Comparison of ENCODE assay signal across 24 mouse cellular contexts in the genomic region with DNA sequence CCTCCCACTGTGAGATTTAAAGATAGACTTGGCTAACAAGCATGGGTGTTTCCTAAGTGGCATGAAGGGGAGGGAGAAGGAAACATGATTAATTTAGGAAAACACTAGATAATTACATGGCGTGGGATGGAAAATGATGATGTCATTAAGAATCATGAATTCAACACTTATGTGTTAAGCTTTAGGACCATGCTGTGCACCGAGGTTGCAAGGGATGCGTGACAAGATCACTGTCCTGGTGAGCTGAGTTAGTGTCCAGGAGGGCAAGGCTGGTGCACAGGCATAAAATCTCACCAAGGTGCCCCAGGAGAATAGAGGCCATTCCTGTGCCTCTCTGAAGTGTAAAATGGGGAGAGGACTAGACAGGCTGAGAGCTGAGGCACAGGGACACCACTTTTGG. TPM values are rescaled to one million over a fixed set of nuclear protein-coding genes. Genes with fewer than 3 reads are reported as not detected.
A peak's percentile ranks its signal among the peaks of the same experiment; 100 is the strongest.
DNase-seq lines count a peak whose midpoint lies in the region; ATAC-seq lines count a peak whose summit lies in the region.
"Had no signal": no experiment of that assay in that cellular context is flagged by ENCODE, and none has a peak within 500 bp of the region (broad histone marks: within the 10 kb centered on the region; RNA-seq: fewer than 3 reads in every experiment).

No protein-coding gene starts in this region.

- no peak overlapping the region for H3K9ac ChIP-seq in hindbrain, embryonic 13.5 days
- no peak overlapping the region for H3K9ac ChIP-seq in hindbrain, embryonic 14.5 days
- no peak overlapping the region for H3K9ac ChIP-seq in midbrain, embryonic 13.5 days (replicated peaks)
- H3K9ac ChIP-seq in midbrain, embryonic 15.5 days, result no peak overlapping the region
- H3K9ac ChIP-seq in neural tube, embryonic 12.5 days, result no peak overlapping the region
- no peak overlapping the region for H3K9ac ChIP-seq in neural tube, embryonic 14.5 days (replicated peaks; ENCODE audit: low read depth, low read length)
- H3K9ac ChIP-seq: embryonic facial prominence, embryonic 13.5 days; forebrain, embryonic 12.5 days; forebrain, embryonic 15.5 days had no signal

- no peak overlapping the region for H3K4me3 ChIP-seq in hindbrain, embryonic 13.5 days
- H3K4me3 ChIP-seq in hindbrain, embryonic 14.5 days (replicated peaks; ENCODE audit: low read length), result no peak overlapping the region
- H3K4me3 ChIP-seq in midbrain, embryonic 13.5 days (replicated peaks), result no peak overlapping the region
- no peak overlapping the region for H3K4me3 ChIP-seq in midbrain, embryonic 15.5 days
- H3K4me3 ChIP-seq in neural tube, embryonic 12.5 days, result no peak overlapping the region
- no peak overlapping the region for H3K4me3 ChIP-seq in neural tube, embryonic 14.5 days (ENCODE audit: low read depth, low read length)
- H3K4me3 ChIP-seq: embryonic facial prominence, embryonic 10.5 days; embryonic facial prominence, embryonic 13.5 days; erythroblast, embryonic 14.5 days; forebrain, embryonic 12.5 days; forebrain, embryonic 15.5 days; heart, adult 2 months had no signal

- 42% methylated on average over 3 of the region's 3 CpGs for WGBS in hindbrain, embryonic 13.5 days
- WGBS in hindbrain, embryonic 14.5 days, result 61% methylated on average over 3 of the region's 3 CpGs
- 73% methylated on average over 3 of the region's 3 CpGs for WGBS in midbrain, embryonic 13.5 days
- WGBS in midbrain, embryonic 15.5 days, result 71% methylated on average over 3 of the region's 3 CpGs
- WGBS in neural tube, embryonic 12.5 days, result 54% methylated on average over 3 of the region's 3 CpGs
- 31% methylated on average over 3 of the region's 3 CpGs for WGBS in neural tube, embryonic 14.5 days

- H3K36me3 ChIP-seq in hindbrain, embryonic 13.5 days, result no peaks in the 10 kb centered on the region
- H3K36me3 ChIP-seq in hindbrain, embryonic 14.5 days (replicated peaks; ENCODE audit: control insufficient read depth, insufficient read depth), result no peaks in the 10 kb centered on the region
- no peaks in the 10 kb centered on the region for H3K36me3 ChIP-seq in midbrain, embryonic 13.5 days
- H3K36me3 ChIP-seq in midbrain, embryonic 15.5 days (replicated peaks), result no peaks in the 10 kb centered on the region
- no peaks in the 10 kb centered on the region for H3K36me3 ChIP-seq in neural tube, embryonic 12.5 days
- no peaks in the 10 kb centered on the region for H3K36me3 ChIP-seq in neural tube, embryonic 14.5 days (ENCODE audit: control insufficient read depth, insufficient read depth, low read length)
- H3K36me3 ChIP-seq: embryonic facial prominence, embryonic 10.5 days; embryonic facial prominence, embryonic 13.5 days; forebrain, embryonic 12.5 days; forebrain, embryonic 15.5 days had no signal

- peaks cover 12% of the 10 kb centered on the region for H3K4me1 ChIP-seq in hindbrain, embryonic 13.5 days (replicated peaks)
- 0 out of 2 replicates have a peak, but pooled peaks cover 9% of the 10 kb centered on the region for H3K4me1 ChIP-seq in hindbrain, embryonic 14.5 days (replicated peaks; ENCODE audit: control insufficient read depth, insufficient read depth, low read length)
- 0 out of 2 replicates have a peak, but pooled peaks cover 5% of the 10 kb centered on the region for H3K4me1 ChIP-seq in midbrain, embryonic 13.5 days (replicated peaks)
- H3K4me1 ChIP-seq in midbrain, embryonic 15.5 days, result peaks cover 16% of the 10 kb centered on the region; the same call in 1 of the 2 replicates
- H3K4me1 ChIP-seq in neural tube, embryonic 12.5 days, result peaks cover 13% of the 10 kb centered on the region
- H3K4me1 ChIP-seq in neural tube, embryonic 14.5 days (ENCODE audit: control insufficient read depth, insufficient read depth, low read length), result peaks cover 10% of the 10 kb centered on the region; the same call in 1 of the 2 replicates
- H3K4me1 ChIP-seq: embryonic facial prominence, embryonic 13.5 days; forebrain, embryonic 12.5 days; forebrain, embryonic 15.5 days had no signal

- no peak overlapping the region for H3K27ac ChIP-seq in hindbrain, embryonic 13.5 days
- no peak overlapping the region for H3K27ac ChIP-seq in hindbrain, embryonic 14.5 days
- no peak overlapping the region for H3K27ac ChIP-seq in midbrain, embryonic 13.5 days
- H3K27ac ChIP-seq in midbrain, embryonic 15.5 days, result no peak overlapping the region
- H3K27ac ChIP-seq in neural tube, embryonic 12.5 days, result no peak overlapping the region
- no peak overlapping the region for H3K27ac ChIP-seq in neural tube, embryonic 14.5 days (ENCODE audit: low read depth, low read length)
- H3K27ac ChIP-seq: embryonic facial prominence, embryonic 10.5 days; embryonic facial prominence, embryonic 13.5 days; forebrain, embryonic 12.5 days; forebrain, embryonic 15.5 days; heart, adult 2 months had no signal

- no peak overlapping the region for H3K4me2 ChIP-seq in hindbrain, embryonic 13.5 days
- H3K4me2 ChIP-seq in hindbrain, embryonic 14.5 days (replicated peaks), result no peak overlapping the region
- no peak overlapping the region for H3K4me2 ChIP-seq in midbrain, embryonic 13.5 days (replicated peaks)
- H3K4me2 ChIP-seq in midbrain, embryonic 15.5 days, result no peak overlapping the region
- H3K4me2 ChIP-seq in neural tube, embryonic 12.5 days (replicated peaks), result peak overlapping the region; percentile 9; the same call in 1 of the 2 replicates
- no peak overlapping the region for H3K4me2 ChIP-seq in neural tube, embryonic 14.5 days (ENCODE audit: low read depth, low read length)
- H3K4me2 ChIP-seq: embryonic facial prominence, embryonic 13.5 days; forebrain, embryonic 12.5 days; forebrain, embryonic 15.5 days; heart, embryonic 11.5 days had no signal

- peaks cover 15% of the 10 kb centered on the region; the same call in 1 of the 2 replicates for H3K27me3 ChIP-seq in hindbrain, embryonic 13.5 days
- H3K27me3 ChIP-seq in hindbrain, embryonic 14.5 days (ENCODE audit: control insufficient read depth, insufficient read depth, low read length), result no peaks in the 10 kb centered on the region
- H3K27me3 ChIP-seq in midbrain, embryonic 13.5 days, result no peaks in the 10 kb centered on the region
- no peaks in the 10 kb centered on the region for H3K27me3 ChIP-seq in midbrain, embryonic 15.5 days (replicated peaks)
- no peaks in the 10 kb centered on the region; the same call in 1 of the 2 replicates for H3K27me3 ChIP-seq in neural tube, embryonic 12.5 days (replicated peaks)
- no peaks in the 10 kb centered on the region for H3K27me3 ChIP-seq in neural tube, embryonic 14.5 days (ENCODE audit: control insufficient read depth, insufficient read depth, low read length)
- H3K27me3 ChIP-seq: forebrain, embryonic 12.5 days; forebrain, embryonic 15.5 days had no signal

- no peak for DNase-seq in hindbrain, embryonic 14.5 days (ENCODE audit: low spot score)
- DNase-seq in urinary bladder, postnatal 4 days (ENCODE audit: low spot score in 2 of 2), result no peak
- no peak for DNase-seq in right cerebral cortex, postnatal 4 days
- DNase-seq: adrenal gland, adult 2 months; adrenal gland, postnatal 14 days; cerebellum, adult 11 months; cerebellum, adult 2 months; cerebellum, adult 9-11 months; cerebellum, postnatal 25 days; gastrocnemius, postnatal 25 days; heart, adult 2 months had no signal

- no peaks in the 10 kb centered on the region for H3K9me3 ChIP-seq in hindbrain, embryonic 13.5 days
- no peaks in the 10 kb centered on the region for H3K9me3 ChIP-seq in hindbrain, embryonic 14.5 days (ENCODE audit: control insufficient read depth, low read length)
- no peaks in the 10 kb centered on the region for H3K9me3 ChIP-seq in midbrain, embryonic 13.5 days
- H3K9me3 ChIP-seq in midbrain, embryonic 15.5 days, result no peaks in the 10 kb centered on the region
- H3K9me3 ChIP-seq in neural tube, embryonic 12.5 days, result no peaks in the 10 kb centered on the region
- H3K9me3 ChIP-seq in neural tube, embryonic 14.5 days (ENCODE audit: control insufficient read depth, low read length), result no peaks in the 10 kb centered on the region
- H3K9me3 ChIP-seq: embryonic facial prominence, embryonic 10.5 days; embryonic facial prominence, embryonic 13.5 days; forebrain, embryonic 12.5 days; forebrain, embryonic 15.5 days had no signal

- peak; percentile 12; the same call in 1 of the 2 replicates for ATAC-seq in hindbrain, embryonic 13.5 days (ENCODE audit: low FRiP score)
- ATAC-seq in hindbrain, embryonic 14.5 days (ENCODE audit: low FRiP score), result no peak
- 0 out of 2 replicates have a peak, but pooled peaks have one; percentile 44 for ATAC-seq in midbrain, embryonic 13.5 days
- no peak for ATAC-seq in midbrain, embryonic 15.5 days (replicated peaks)
- peak; percentile 57 for ATAC-seq in neural tube, embryonic 12.5 days (ENCODE audit: low FRiP score, low read depth)
- ATAC-seq in neural tube, embryonic 14.5 days (ENCODE audit: low read depth), result peak; percentile 59
- ATAC-seq: CD4-positive, CD25-positive, alpha-beta regulatory T cell, adult 4 months; forebrain, embryonic 15.5 days; inflammation-experienced regulatory T-cells, adult 6 months had no signal

RNA-seq across cellular contexts. Expression of a gene that starts 21.3 kb away (rescaled TPM):
- polyA plus RNA-seq in hindbrain, embryonic 13.5 days (2015; fragmentation: Nextera tagmentation; extraction: Ambion mirVana), result 0.78 and 0.93 TPM in 2 replicates
- polyA plus RNA-seq in hindbrain, embryonic 14.5 days (2014; fragmentation: Nextera tagmentation; extraction: Ambion mirVana), result 0.37 and 0.81 TPM in 2 replicates
- 0.13 and 0.35 TPM in 2 replicates for polyA plus RNA-seq in midbrain, embryonic 13.5 days (2015; fragmentation: Nextera tagmentation; extraction: Ambion mirVana)
- polyA plus RNA-seq in midbrain, embryonic 15.5 days (2015; fragmentation: Nextera tagmentation; extraction: Ambion mirVana), result 0.22 and 0.61 TPM in 2 replicates
- 1.5 and 2.1 TPM in 2 replicates for polyA plus RNA-seq in neural tube, embryonic 12.5 days (2016; fragmentation: Nextera tagmentation; extraction: Ambion mirVana)
- polyA plus RNA-seq in neural tube, embryonic 14.5 days (2014; fragmentation: Nextera tagmentation; extraction: Ambion mirVana), result 0.40 and 0.66 TPM in 2 replicates
- polyA plus RNA-seq: CD4-positive, CD25-positive, alpha-beta regulatory T cell, adult 4 months had no signal

RNA-seq across cellular contexts. Expression of a gene that starts 49.9 kb away (rescaled TPM):
- polyA plus RNA-seq in hindbrain, embryonic 13.5 days (2015; fragmentation: Nextera tagmentation; extraction: Ambion mirVana), result 0.27 and 0.47 TPM in 2 replicates
- polyA plus RNA-seq in hindbrain, embryonic 14.5 days (2014; fragmentation: Nextera tagmentation; extraction: Ambion mirVana), result 0.11 TPM in 1 of 2 replicates, not detected in the other
- polyA plus RNA-seq in midbrain, embryonic 13.5 days (2015; fragmentation: Nextera tagmentation; extraction: Ambion mirVana), result 0.22 and 0.35 TPM in 2 replicates
- 0.13 and 0.18 TPM in 2 replicates for polyA plus RNA-seq in midbrain, embryonic 15.5 days (2015; fragmentation: Nextera tagmentation; extraction: Ambion mirVana)
- polyA plus RNA-seq in neural tube, embryonic 12.5 days (2016; fragmentation: Nextera tagmentation; extraction: Ambion mirVana), result 0.26 and 0.32 TPM in 2 replicates
- polyA plus RNA-seq in neural tube, embryonic 14.5 days (2014; fragmentation: Nextera tagmentation; extraction: Ambion mirVana), result not detected in 2 replicates
- polyA plus RNA-seq: adrenal gland, adult 2 months; erythroblast, embryonic 14.5 days; forebrain, embryonic 15.5 days had no signal

Comparison
In these comparisons a context has a peak if more than half of its experiments do, and no peak if none do; other contexts are left out.
1. ATAC-seq: peak in hindbrain, embryonic 13.5 days (single experiment), midbrain, embryonic 13.5 days (single experiment), neural tube, embryonic 12.5 days (single experiment) and neural tube, embryonic 14.5 days (single experiment); none in hindbrain, embryonic 14.5 days (single experiment) and midbrain, embryonic 15.5 days (single experiment).